Mouse (Mus musculus) heart, adult 18-20 months (tissue): ENCODE measurements around the gene Ric8a. TPM values are rescaled to one million over a fixed set of nuclear protein-coding genes. Genes with fewer than 3 reads are reported as not detected.

ENCODE experiments used
- DNase-seq, 2 experiments: peaks; one replicate each; pipeline ENCODE4 v3.0.0; 2021 to 2022; ENCODE audit warnings: mixed read lengths in 1 of 2
- total RNA-seq, 2 experiments: library from RNA; stranded (reverse); gene quantifications; 2 replicates each; pipeline ENCODE4 v1.2.3; 2021

Ric8a gene
- total RNA-seq, 2 experiments from 2014 or later, result 18.4 to 21.2 TPM

DNA sequence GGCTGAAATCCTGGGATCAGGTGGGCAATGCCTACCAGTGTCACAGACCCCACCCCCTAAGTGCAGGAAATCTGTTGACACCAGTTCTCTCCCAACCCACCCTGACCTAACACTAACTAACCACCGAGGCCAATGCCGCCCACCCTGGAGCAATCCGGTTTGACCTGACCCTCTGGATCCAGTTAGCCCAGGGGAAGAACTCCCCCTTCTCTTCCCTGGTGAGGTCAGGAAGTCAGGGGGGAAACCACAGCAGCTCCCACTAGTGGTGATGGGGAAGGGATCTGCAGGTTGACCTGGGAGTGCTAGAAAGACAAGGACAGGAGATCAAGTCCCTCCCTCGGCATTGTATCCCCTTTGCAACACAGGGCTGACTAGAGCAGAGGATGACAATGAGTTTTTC lies 11.1 kb upstream of the Ric8a start:
- DNase-seq, result no peak

DNA sequence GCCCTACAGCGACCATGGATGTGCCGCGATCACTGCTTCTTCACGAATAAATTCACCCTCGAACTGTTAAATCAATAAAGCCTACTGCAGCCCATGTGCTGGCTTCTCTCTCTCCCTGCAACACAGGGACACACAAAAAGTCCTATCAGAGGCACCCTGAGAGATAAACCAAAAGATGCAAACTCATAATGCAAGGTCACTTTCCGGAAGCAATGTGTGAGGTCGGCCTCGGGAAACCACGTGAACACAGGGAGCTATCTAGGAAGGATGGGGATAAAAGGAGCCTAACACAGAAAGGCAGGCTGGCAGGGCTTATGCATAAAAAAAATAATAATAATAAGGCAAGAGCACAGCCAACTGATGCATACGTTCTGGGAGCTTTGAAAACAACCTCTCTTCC lies 10.1 kb upstream of the Ric8a start:
- DNase-seq, result no peak

DNA sequence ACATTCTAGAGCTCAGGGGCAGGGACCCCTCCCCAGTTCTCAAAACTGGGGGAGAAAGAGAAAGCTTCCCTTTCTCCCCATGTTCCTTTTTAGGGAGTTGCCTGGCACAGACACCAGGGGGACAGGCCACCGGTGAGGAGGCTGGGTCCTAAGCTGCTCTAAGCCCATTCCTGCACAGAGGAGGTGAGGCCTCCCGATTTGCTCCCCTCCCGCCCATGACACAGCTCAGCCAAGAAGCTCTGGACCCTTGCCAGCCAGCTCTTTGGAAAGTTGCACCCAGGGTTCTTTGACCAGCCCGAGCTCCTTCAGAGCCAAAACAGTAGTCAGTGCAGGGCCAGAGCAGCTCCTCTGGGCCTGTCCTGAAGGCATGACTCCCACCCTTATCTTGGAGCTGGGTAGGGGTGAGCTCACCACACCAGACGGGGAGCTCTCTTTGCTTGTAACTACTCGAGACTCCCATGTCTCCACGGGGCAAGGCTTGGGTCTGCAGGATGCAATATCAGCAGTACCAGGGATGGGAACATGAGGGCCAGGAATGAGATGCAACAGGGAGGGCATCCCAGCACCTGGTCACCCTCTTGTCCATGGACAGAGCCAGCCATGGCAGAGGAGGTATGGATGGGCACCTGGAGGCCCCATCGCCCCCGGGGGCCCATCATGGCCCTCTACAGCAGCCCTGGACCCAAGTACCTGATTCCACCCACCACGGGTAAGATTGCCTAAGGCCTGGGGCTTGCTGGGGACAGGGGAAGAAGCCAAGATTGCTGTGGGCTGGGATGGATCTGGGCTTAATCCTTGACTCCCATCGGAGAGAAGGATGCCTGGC lies 8.8 kb upstream of the Ric8a start, which contains the start of gene Odf3:
TSS of gene Odf3 (plus strand) at position 51 of the 826 bp plus-strand sequence.
- peak in 1 of 2 experiments; percentile 31 for DNase-seq

DNA sequence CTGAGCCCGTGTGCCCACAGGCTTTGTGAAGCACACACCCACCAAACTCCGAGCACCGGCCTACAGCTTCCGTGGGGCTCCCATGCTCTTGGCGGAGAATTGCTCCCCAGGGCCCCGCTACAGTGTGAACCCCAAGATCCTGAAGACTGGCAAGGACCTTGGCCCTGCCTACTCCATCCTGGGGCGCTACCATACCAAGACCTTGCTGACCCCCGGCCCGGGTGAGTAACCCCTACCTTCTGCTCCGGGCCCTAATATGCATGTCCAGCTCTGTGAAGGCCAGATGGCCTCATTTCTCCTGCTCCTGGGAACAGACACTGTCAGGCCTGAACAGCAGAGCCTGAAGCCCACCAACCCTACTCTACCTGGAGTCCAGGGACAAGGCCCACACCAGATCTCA lies 8.2 kb upstream of the Ric8a start:
- DNase-seq, result no peak

DNA sequence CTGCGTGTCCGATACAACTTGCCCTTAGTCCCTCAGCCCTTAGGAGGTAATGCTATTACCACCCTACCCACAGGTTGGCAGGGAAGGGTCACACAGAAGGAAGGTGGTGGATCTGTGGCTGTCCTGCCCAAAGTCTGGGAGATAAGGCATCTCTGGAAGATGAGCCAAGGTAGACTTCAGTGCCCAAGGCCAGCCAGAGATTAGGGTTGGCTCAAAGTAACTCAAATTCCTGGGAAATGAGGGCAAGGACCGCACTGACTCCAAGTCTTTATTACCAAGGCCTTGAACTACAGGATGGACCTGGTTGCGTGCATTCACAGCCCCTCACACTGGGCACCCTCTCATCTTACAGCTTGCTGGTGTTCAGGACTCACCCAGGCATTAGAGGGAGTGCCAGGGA lies 4.8 kb upstream of the Ric8a start:
- no peak for DNase-seq

DNA sequence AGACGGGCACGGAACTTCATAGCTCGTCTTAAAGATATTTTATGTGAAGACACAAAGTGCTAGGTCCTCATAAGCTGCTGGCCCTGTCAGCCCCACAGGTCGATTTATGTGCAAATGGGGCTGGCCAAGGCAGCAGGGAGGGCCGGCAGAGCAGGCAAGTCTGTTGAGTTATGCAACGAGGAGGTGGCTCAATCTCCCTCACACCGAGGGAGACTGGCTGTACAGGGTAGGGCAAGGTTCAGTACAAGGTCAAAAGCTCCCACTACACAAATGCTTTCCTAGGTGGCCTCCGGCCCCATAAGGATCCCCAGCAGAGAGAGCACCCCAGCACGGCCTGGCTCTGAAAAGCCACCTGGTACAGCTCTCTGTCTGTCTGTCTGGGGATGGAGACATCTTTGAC lies 3.4 kb upstream of the Ric8a start:
- no peak for DNase-seq

DNA sequence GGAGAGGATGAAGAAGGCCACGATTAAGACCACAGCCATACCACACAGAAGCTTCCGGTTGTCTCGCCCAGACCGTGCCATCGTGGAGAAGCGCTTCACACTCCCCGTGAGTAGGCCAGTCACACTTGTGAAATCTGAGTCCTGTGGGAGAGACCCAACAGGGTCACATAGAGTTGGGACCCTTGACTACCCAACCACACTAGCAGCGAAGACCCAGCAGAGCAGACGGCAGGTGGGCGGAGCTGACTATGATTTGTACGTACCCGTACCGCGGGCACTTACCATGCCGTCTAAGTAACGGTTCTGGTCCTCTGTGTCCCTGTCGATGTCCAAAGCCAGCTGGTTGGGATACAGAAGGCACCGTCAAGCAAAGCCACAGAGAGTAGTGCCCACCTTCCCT lies 2.3 kb upstream of the Ric8a start:
- DNase-seq, result no peak

DNA sequence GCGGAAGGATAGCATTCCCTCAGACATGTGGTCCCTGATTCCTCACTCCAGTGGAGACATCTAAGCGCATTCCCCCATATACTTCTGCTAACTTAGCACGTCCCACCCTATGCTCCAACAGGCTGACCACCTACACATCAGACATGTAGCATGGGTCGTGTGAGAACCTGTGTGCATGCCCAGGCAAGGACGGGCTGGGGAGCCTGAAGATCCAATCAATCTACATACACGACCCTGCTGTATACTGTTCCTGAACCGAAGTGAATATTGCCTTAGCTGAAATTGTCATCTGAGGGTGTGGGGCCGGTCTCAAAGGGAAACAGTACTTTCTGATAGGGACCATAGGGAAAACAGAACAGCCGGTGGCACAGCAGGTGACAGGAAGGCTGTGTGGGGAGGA lies 1.6 kb upstream of the Ric8a start:
- DNase-seq, result no peak

DNA sequence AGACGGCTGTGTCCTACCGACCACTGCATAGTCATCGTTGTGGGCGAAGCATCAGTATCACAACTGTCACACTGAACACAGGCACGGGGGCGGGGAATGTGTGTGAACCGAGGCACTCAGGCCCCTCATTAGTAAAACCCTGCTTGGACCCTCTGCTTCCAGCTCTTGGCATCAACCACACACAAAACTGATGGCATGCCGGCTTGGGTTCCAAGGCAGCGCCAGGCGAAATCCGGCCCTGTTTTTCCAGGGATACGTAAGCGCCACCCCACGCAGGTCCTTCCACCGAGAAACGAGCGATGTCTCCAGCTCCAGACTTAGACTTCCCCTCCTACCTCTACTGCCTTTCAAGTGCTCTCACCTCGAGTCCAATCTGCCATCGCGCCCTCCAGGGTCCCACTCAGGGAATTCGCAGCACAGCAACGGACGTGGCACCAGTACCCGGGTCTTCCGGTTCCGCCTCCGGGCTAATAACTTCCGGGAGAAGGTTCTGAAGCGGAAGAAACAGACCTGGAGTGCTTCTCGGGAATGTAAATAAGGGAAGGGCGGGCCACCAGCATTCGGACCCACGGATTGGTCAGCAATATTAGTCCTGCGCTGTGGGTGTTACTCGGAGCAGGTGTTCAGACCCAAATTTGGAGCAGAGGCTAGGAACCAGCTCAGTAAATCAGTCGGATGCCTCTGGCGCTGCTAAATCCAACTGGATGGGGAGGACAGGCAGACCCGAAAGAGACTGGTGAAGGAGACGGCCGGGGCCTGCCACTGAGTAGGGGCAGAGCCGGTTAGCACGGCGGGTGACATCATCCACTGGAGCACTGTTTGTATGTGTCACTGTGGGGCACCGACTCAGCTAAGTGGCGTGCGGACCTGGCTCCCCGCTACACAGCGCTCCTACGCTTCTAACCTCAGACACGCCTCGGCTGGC lies 635 bp upstream of the Ric8a start, which contains the start of gene Gm45785:
TSS of gene Gm45785 (minus strand) at position 472 of the 925 bp plus-strand sequence.
- DNase-seq, result peak; percentile 89 to 95

DNA sequence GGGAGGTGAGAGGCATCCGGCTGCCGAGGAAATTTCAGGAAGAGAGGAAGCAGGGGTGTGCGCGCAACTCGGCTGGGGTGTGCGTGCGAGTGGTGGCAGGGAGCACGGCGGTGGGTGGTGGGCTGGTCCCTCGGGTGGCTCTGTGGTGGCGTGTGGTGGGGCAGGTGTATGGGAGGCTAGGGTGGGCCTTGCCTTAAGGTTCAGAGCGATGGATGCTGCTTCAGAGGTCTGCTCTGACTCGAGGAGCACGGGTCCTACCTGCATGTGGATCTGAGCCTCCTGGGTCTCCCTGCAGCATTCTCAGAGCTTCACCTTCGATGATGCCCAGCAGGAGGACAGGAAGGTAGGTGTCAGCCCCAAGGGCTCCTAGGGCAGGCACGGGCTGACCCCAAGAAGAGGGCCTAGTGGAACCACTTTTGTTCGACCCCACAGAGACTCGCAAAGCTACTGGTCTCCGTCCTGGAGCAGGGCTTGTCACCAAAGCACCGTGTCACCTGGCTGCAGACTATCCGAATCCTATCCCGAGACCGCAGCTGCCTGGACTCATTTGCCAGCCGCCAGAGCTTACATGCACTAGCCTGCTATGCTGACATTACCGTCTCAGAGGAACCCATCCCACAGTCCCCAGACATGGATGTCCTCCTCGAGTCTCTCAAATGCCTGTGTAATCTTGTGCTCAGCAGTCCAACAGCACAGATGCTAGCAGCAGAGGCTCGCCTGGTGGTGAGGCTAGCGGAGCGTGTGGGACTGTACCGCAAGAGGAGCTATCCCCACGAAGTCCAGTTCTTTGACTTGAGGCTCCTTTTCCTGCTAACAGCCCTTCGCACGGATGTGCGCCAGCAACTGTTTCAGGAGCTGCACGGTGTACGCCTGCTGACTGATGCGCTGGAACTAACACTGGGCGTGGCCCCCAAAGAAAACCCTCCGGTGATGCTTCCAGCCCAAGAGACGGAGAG lies 1.1 kb downstream of the Ric8a start, which contains the start of gene Bet1l:
TSS of gene Bet1l (minus strand) at position 28 of the 956 bp plus-strand sequence.
- peak in 1 of 2 experiments; percentile 34 for DNase-seq

DNA sequence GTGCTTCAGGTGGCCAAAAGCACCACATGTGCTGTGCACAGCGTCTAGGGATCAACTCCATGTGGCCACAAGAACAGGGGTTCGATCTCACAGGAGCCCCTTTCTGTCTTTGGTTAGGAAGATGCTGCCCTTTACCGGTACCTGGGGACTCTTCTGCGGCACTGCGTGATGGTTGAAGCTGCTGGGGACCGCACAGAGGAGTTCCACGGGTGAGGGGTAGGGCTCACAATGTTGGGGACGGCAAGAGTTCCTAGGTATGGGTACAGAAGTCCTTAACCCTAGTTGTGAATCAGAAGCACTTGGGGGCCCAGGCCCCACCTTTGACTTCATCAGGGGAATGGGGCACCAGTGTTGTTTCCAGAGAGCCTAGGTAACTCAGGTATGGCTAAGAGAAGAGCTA lies 2.0 kb downstream of the Ric8a start:
- DNase-seq, result no peak

DNA sequence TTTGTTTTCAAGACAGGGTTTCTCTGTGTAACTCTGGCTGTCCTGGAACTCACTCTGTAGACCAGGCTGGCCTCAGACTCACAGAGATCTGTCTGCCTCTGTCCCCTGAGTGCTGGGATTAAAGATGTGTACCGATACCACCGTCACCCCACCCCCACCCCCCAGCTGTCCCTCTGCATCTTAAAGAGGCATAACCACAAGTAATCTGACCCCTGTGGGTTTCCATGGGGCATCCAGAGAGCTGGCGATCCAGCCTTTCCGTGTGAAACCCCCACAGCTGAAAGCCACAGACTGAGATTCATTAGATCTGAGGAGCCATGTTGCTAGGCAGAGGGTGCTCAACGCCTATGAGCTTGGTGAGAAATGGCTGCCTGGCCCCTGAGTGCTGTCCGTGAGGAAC lies 3.2 kb downstream of the Ric8a start:
- no peak for DNase-seq

DNA sequence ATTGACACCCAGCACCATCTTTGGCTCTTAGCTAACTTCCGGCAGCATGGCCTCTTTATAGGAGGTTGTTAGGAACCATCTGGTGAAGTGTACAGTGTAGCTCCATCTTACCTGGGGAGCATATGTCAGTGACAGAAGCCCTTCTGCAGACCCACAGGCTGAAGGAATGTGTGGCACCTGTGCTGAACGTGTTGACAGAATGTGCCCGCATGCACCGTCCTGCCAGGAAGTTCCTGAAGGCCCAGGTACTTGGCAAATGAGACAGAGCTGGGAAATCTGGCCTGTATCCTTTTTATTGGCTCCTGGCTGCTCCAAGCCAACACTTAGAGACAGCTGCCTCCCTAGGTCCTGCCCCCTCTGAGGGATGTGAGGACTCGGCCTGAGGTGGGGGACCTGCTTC lies 4.0 kb downstream of the Ric8a start:
- no peak for DNase-seq

DNA sequence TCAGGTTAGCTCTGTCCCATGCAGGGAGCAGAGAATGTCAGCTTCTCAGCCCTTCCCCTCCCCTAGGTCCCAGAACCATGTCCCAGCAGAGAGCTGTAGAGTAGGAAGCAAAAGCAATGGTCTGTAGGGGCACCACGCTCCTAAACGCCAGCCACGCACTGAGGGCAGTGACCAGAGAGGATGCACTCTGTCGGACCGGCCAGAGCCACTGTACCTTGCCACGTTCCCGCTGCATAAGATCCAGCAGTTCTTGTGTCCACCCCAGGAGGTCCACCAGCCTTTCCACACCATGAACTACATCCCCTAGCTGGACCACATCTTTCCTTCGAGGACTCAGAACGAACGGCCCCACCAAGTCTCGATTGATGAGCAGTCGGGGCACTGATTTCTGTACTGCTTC lies 8.0 kb downstream of the Ric8a start:
- DNase-seq, result no peak

DNA sequence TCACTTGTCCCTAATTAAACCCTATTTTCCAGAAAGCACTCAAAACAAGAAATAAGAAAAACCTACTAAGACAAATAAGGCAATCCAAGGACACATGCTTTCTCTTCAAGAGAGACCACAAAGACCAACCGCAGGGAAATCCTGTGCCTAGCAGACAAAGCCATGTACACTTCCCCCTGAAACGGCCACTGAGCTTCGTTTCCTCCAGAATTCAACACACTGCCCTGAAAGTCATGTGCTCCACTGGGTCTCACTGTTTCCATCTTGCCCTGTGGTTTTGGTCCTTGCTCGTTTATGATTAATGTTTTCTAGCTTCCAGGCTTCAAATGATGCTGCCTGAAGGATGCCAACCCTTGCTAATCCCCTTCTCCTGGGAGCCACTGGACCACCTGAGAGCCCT lies 17.5 kb downstream of the Ric8a start:
- no peak for DNase-seq

DNA sequence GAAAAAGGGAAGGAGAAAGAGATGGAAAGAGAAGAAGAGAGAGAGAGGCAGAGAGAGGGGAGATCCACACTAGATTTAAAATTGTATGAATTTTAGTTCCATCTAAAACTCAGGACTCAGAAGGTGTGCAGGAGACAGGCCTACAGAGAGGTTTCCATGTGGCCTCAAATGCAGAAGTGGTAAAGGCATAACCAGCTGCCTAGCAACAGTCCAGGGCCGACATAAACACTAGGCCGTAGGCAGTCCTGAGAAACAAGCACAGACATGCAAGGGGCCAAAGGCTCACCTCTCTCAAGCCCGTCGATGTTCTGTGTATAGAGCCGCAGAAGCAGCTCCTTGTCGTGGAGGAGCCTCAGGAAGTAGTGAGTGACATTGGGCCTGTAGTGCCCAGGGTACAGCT lies 20.6 kb downstream of the Ric8a start:
- DNase-seq, result no peak

DNA sequence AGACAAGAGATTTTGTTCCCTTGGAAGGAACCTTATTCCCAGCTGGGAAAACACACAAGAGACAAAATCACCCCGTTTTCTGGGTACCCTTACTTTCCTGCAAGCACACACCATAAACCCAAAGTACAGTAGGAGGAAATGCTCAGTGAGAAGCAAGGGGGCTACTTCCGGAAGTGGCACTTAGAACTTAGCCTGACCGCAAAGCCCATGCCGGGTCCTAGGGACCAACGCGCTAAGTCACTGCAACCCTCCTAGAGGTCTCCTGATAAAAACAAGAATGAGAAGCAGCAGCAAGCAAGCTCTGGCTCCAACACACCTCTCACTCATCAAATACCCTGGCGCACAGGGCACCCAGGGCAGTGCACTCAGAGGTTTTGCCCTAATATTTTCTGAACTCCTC lies 22.6 kb downstream of the Ric8a start:
- no peak for DNase-seq

DNA sequence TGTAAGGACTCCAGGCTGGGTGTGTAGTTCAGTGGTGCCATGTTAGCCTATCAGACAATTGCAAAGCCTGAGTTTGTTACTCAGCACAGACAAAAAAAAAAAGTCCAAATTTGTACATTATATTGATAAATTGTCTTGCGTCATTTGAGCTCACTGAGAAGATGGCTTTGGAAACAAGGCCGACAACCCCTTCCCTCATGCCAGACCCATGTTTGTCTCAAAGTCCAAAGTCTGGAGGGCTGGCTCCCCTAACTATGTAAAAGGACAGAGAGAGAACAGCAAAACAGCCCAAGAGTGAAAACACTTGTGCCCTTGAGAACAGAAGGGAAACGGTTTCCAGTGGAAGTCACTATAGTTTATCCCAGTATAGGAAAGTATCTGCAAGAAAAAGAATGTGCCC lies 23.7 kb downstream of the Ric8a start:
- no peak for DNase-seq

DNA sequence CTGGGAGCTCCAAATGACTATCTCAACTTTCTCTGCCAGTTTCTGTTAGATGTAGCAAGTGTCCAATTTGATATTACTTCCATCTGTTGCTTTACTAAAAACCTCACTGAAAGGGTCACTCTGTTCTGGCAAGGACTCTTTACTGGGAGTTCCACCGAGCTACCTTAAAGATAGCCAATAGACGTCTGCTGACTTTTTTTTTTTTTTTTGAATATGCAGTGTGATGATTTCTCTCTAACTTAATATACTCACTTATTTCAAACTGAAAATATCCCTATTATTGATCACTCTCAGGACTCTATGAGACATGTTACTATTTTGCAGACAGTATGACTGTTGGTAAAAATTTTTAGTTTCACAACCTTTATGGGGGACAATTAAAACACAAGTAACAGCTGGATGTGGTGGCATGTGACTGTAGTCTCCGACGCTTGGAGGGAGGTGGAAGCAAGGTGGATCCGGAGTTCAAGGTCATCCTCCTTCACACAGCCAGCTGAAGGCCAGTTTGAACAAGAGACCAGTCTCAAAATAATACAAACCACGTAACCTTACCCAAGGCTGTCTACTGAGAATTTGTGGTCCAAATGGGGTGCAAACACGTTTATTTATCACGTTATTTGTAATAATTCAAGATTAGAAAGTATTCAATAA lies 24.2 kb downstream of the Ric8a start:
- DNase-seq, result no peak

DNA sequence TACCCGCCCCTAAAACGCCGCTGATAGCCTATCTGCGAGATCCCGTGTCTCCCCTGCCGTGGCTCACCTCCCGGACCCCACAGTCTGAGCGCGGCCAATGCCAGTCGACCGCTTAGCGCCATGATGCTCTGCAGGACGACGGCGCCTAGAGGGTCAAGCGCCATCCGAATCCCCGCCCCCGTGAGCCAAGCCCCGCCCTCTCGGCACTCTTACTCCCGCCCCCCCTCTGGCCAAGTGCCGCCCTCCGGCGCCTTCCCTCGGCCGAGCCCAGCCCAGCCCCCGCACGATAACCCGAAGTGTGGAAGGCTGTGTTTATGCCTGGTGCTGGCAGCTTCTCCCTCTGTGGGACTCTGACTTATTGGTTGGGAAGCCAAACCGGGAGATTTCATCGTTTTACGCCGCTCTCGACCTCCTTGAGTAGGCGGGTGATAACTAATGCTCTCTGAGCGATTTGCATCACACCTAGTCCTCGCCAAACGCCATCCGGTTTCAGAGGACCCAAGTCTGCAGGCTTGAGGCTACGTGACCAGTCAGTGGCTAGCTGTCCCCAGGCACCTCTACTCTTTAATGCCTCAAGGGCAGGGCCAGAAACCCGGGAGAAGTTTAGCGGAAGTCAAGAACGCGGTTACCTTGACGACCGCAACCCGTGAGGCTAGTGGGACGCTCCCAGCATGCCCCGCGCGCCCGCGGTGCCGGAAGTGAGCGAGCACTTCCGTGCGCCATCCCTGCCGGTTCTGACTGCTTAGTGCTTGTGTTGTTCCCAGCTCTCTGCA lies 25.1 kb downstream of the Ric8a start, which contains the start of the genes Psmd13 and Sirt3:
TSS of gene Psmd13 (plus strand) at position 273 of the 773 bp plus-strand sequence.
TSS of gene Sirt3 (minus strand) at position 614 of the 773 bp plus-strand sequence.
- peak; percentile 96 for DNase-seq
